Mouse (Mus musculus): ENCODE measurements around the gene Cnnm2. TPM values are rescaled to one million over a fixed set of nuclear protein-coding genes. Genes with fewer than 3 reads are reported as not detected.
"Not testable (repeated sequence)": the region's sequence is repeated elsewhere in the genome, so short reads cannot be mapped to it uniquely, and the experiment has no call there.

Gene Cnnm2
- polyA plus RNA-seq, 1 experiment from 2014 or later, result 2.0 TPM

DNA sequence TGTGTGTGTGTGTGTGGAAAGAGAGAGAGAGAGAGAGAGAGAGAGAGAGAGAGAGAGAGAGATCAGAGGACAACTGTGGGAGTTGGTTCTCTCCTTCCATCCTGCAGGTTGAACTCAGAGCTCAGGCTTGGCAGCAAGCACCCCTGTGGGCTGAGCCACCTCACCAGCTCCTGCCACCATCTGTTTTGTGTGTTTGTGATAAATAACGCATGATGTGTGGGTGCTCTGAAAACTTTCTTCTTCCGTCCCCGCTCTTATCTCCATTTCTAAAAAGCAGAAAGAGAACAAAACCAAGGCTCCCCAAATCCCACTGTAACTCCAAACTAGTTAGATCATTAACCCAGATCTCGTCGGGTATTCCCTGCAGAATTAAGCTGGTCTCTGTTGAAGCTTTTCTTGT, 4.7 kb downstream of the Cnnm2 start:
- Histone ChIP-seq H3K27me3 (ENCODE audit: control insufficient read depth, insufficient read depth, low read length) (no peaks in the 10 kb centered on the region), H3K4me2 (replicated peaks; ENCODE audit: low read depth) (no peak overlapping the region), H3K36me3 (ENCODE audit: control insufficient read depth, insufficient read depth, low read length) (no peaks in the 10 kb centered on the region), H3K27ac (replicated peaks) (no peak overlapping the region), H3K4me1 (replicated peaks; ENCODE audit: control insufficient read depth, insufficient read depth) (no peaks in the 10 kb centered on the region), H3K4me3 (ENCODE audit: low read depth, low read length) (no peak overlapping the region), H3K9ac (ENCODE audit: low read length) (no peak overlapping the region), H3K9me3 (ENCODE audit: control insufficient read depth, low read length) (no peaks in the 10 kb centered on the region)
- no peak for DNase-seq (ENCODE audit: low spot score)
- no peak for ATAC-seq (ENCODE audit: low FRiP score, low TSS enrichment)
- 65% methylated on average over 5 of the region's 5 CpGs for WGBS
- TF ChIP-seq CTCF (IDR thresholded peaks at IDR 0.05; ENCODE audit: low read depth) (no peak), EP300 (optimal IDR thresholded peaks at IDR 0.05) (no peak)

- H3K4me1 ChIP-seq (replicated peaks; ENCODE audit: control insufficient read depth, insufficient read depth), result no peaks in the 10 kb centered on the region
- H3K27me3 ChIP-seq (ENCODE audit: control insufficient read depth, insufficient read depth, low read length), result no peaks in the 10 kb centered on the region
- no peak for DNase-seq (ENCODE audit: low spot score)
- TF ChIP-seq CTCF (IDR thresholded peaks at IDR 0.05; ENCODE audit: low read depth) (no peak), EP300 (optimal IDR thresholded peaks at IDR 0.05) (no peak)
- no peak overlapping the region for H3K4me3 ChIP-seq (ENCODE audit: low read depth, low read length)
- H3K36me3 ChIP-seq (ENCODE audit: control insufficient read depth, insufficient read depth, low read length), result no peaks in the 10 kb centered on the region
- no peak overlapping the region for H3K27ac ChIP-seq (replicated peaks)
- ATAC-seq (ENCODE audit: low FRiP score, low TSS enrichment), result no peak
- H3K9ac ChIP-seq (ENCODE audit: low read length), result no peak overlapping the region
- no peak overlapping the region for H3K4me2 ChIP-seq (replicated peaks; ENCODE audit: low read depth)
- 87% methylated on average over 11 of the region's 11 CpGs for WGBS
- no peaks in the 10 kb centered on the region for H3K9me3 ChIP-seq (ENCODE audit: control insufficient read depth, low read length)
These were observed 8.4 kb downstream of the Cnnm2 start for GRCm38 (mm10) chr19:46769759-46770158.

- ATAC-seq (ENCODE audit: low FRiP score, low TSS enrichment) (no peak), DNase-seq (ENCODE audit: low spot score) (no peak)
- H3K4me2 ChIP-seq (replicated peaks; ENCODE audit: low read depth), result no peak overlapping the region
- H3K36me3 ChIP-seq (ENCODE audit: control insufficient read depth, insufficient read depth, low read length), result no peaks in the 10 kb centered on the region
- no peak for TF ChIP-seq EP300 (optimal IDR thresholded peaks at IDR 0.05)
- no peak for TF ChIP-seq CTCF (IDR thresholded peaks at IDR 0.05; ENCODE audit: low read depth)
- no peaks in the 10 kb centered on the region for H3K27me3 ChIP-seq (ENCODE audit: control insufficient read depth, insufficient read depth, low read length)
- WGBS, result 81% methylated on average over 6 of the region's 6 CpGs
- no peak overlapping the region for H3K9ac ChIP-seq (ENCODE audit: low read length)
- H3K27ac ChIP-seq (replicated peaks), result no peak overlapping the region
- no peaks in the 10 kb centered on the region for H3K9me3 ChIP-seq (ENCODE audit: control insufficient read depth, low read length)
- no peaks in the 10 kb centered on the region for H3K4me1 ChIP-seq (replicated peaks; ENCODE audit: control insufficient read depth, insufficient read depth)
- no peak overlapping the region for H3K4me3 ChIP-seq (ENCODE audit: low read depth, low read length)
These were observed 10.4 kb downstream of the Cnnm2 start for GRCm38 (mm10) chr19:46771801-46772200.

- no peaks in the 10 kb centered on the region for H3K9me3 ChIP-seq (ENCODE audit: control insufficient read depth, low read length)
These were observed 15.0 kb downstream of the Cnnm2 start for GRCm38 (mm10) chr19:46776391-46776790.

GRCm38 (mm10) chr19:46776850-46777249, 15.5 kb downstream of the Cnnm2 start:
- H3K36me3 ChIP-seq (ENCODE audit: control insufficient read depth, insufficient read depth, low read length), result no peaks in the 10 kb centered on the region
- DNase-seq (ENCODE audit: low spot score), result no peak
- no peak overlapping the region for H3K27ac ChIP-seq (replicated peaks)
- no peaks in the 10 kb centered on the region for H3K27me3 ChIP-seq (ENCODE audit: control insufficient read depth, insufficient read depth, low read length)
- ATAC-seq (ENCODE audit: low FRiP score, low TSS enrichment), result no peak
- no peak for TF ChIP-seq EP300 (optimal IDR thresholded peaks at IDR 0.05)
- no peak for TF ChIP-seq CTCF (IDR thresholded peaks at IDR 0.05; ENCODE audit: low read depth)
- H3K4me3 ChIP-seq (ENCODE audit: low read depth, low read length), result no peak overlapping the region
- no peak overlapping the region for H3K9ac ChIP-seq (ENCODE audit: low read length)
- no peaks in the 10 kb centered on the region for H3K4me1 ChIP-seq (replicated peaks; ENCODE audit: control insufficient read depth, insufficient read depth)
- H3K4me2 ChIP-seq (replicated peaks; ENCODE audit: low read depth), result no peak overlapping the region
- 73% methylated on average over 3 of the region's 3 CpGs for WGBS
- H3K9me3 ChIP-seq (ENCODE audit: control insufficient read depth, low read length), result no peaks in the 10 kb centered on the region

More at GRCm38 (mm10) chr19:46776391-46776790, 15.0 kb downstream of the Cnnm2 start:
- Histone ChIP-seq H3K4me2 (replicated peaks; ENCODE audit: low read depth) (no peak overlapping the region), H3K4me1 (replicated peaks; ENCODE audit: control insufficient read depth, insufficient read depth) (no peaks in the 10 kb centered on the region), H3K36me3 (ENCODE audit: control insufficient read depth, insufficient read depth, low read length) (no peaks in the 10 kb centered on the region), H3K27me3 (ENCODE audit: control insufficient read depth, insufficient read depth, low read length) (no peaks in the 10 kb centered on the region), H3K4me3 (ENCODE audit: low read depth, low read length) (no peak overlapping the region), H3K27ac (replicated peaks) (no peak overlapping the region), H3K9ac (ENCODE audit: low read length) (no peak overlapping the region)
- TF ChIP-seq EP300 (optimal IDR thresholded peaks at IDR 0.05), result no peak
- no peak for TF ChIP-seq CTCF (IDR thresholded peaks at IDR 0.05; ENCODE audit: low read depth)
- ATAC-seq (ENCODE audit: low FRiP score, low TSS enrichment) (no peak), DNase-seq (ENCODE audit: low spot score) (no peak)
- WGBS, result 51% methylated on average over 5 of the region's 5 CpGs

DNA sequence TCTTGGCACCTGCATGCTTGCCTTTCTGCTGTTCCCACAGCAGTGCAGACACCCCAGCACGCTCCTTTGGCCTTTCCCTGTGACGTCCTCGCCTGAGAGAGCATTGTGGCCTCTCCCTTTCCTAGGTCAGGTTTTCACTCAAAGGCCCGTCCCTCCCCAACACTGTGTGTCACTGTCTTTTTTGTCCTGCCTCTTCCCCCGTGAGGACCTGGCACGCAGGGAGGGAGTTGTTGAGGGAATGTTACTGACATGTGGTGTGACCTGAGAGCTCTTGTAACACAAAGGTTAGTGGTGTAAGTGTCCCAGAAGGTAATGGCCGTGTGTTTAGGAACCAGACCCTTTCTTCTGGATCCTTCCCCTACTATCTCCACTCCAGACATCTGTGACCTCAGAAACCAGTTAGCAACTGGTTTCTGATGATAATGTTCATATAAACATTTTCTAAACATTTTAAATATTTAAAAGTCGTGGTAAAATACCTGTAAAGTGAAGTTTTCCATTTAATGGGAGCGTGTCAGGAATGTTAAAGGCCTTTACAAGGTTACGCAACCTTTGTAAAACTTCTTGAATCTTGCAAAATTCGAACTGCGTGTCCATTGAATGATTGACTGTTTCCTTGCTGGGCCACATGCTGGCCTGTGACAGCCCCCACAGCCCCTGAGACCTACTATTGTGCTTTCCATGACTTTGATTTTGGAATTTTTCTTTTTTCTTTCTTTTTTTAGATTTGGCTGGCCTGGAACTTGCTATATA, 16.7 kb downstream of the Cnnm2 start:
- Histone ChIP-seq H3K4me3 (ENCODE audit: low read depth, low read length) (no peak overlapping the region), H3K27me3 (ENCODE audit: control insufficient read depth, insufficient read depth, low read length) (no peaks in the 10 kb centered on the region), H3K4me1 (replicated peaks; ENCODE audit: control insufficient read depth, insufficient read depth) (no peaks in the 10 kb centered on the region), H3K36me3 (ENCODE audit: control insufficient read depth, insufficient read depth, low read length) (no peaks in the 10 kb centered on the region), H3K9ac (ENCODE audit: low read length) (no peak overlapping the region), H3K9me3 (ENCODE audit: control insufficient read depth, low read length) (no peaks in the 10 kb centered on the region), H3K27ac (replicated peaks) (no peak overlapping the region), H3K4me2 (replicated peaks; ENCODE audit: low read depth) (no peak overlapping the region)
- ATAC-seq (ENCODE audit: low FRiP score, low TSS enrichment) (no peak), DNase-seq (ENCODE audit: low spot score) (no peak)
- 70% methylated on average over 12 of the region's 12 CpGs for WGBS
- no peak for TF ChIP-seq CTCF (IDR thresholded peaks at IDR 0.05; ENCODE audit: low read depth)
- TF ChIP-seq EP300 (optimal IDR thresholded peaks at IDR 0.05), result no peak

GRCm38 (mm10) chr19:46779130-46779529, 17.7 kb downstream of the Cnnm2 start:
- H3K4me3 ChIP-seq (ENCODE audit: low read depth, low read length); H3K27me3 ChIP-seq (ENCODE audit: control insufficient read depth, insufficient read depth, low read length); DNase-seq (ENCODE audit: low spot score); H3K4me1 ChIP-seq (replicated peaks; ENCODE audit: control insufficient read depth, insufficient read depth); H3K27ac ChIP-seq (replicated peaks); H3K36me3 ChIP-seq (ENCODE audit: control insufficient read depth, insufficient read depth, low read length); H3K9ac ChIP-seq (ENCODE audit: low read length); H3K4me2 ChIP-seq (replicated peaks; ENCODE audit: low read depth); H3K9me3 ChIP-seq (ENCODE audit: control insufficient read depth, low read length); ATAC-seq (ENCODE audit: low FRiP score, low TSS enrichment): not testable (repeated sequence)
- WGBS, result 93% methylated on average over 1 of the region's 1 CpGs

All from stomach, postnatal 0 days (tissue).